Mouse (Mus musculus): ENCODE results near the gene Arhgap40.

GRCm38 (mm10) chr2:158541286-158541685, 28.7 kb downstream of the Arhgap40 start:
- TF ChIP-seq CTCF (IDR thresholded peaks at IDR 0.05; ENCODE audit: control insufficient read depth, insufficient read depth, insufficient read length) (no peak), MAX (IDR thresholded peaks at IDR 0.05) (no peak), USF1 (IDR thresholded peaks at IDR 0.05; ENCODE audit: low read depth) (no peak), MYOD1 (IDR thresholded peaks at IDR 0.05; ENCODE audit: control insufficient read depth, insufficient read length, low read depth) (no peak)
